Mouse (Mus musculus) adrenal gland, adult 18-20 months (tissue): ENCODE results near the gene Gm21149. TPM values are rescaled to one million over a fixed set of nuclear protein-coding genes. Genes with fewer than 3 reads are reported as not detected.
"Not testable (repeated sequence)": the region's sequence is repeated elsewhere in the genome, so short reads cannot be mapped to it uniquely, and the experiment has no call there.

Experiments
- DNase-seq, 2 experiments: peaks; one replicate each; pipeline ENCODE4 v3.0.0; 2021 to 2022; ENCODE audit warnings: low spot score in 2 of 2
- long read RNA-seq, 2 experiments: library from polyadenylated mRNA; stranded (forward); transcript quantifications; one replicate each; pipeline ENCODE4 v2.0.0; 2021
- total RNA-seq, 2 experiments: library from RNA; stranded (reverse); gene quantifications; 1 replicate in 1 of 2; 2 replicates in 1 of 2; pipeline ENCODE4 v1.2.3; 2021

The Gm21149 gene
- total RNA-seq, result not detected
- long read RNA-seq, experiment 1, result 0 reads
- long read RNA-seq, experiment 2, result 0 reads

- not testable (repeated sequence) for DNase-seq
Measured at GRCm38 (mm10) chr5:15476423-15476822, at the start of gene Gm21149. TSS of gene Gm21149 (minus strand) at chr5:15476523.

DNA sequence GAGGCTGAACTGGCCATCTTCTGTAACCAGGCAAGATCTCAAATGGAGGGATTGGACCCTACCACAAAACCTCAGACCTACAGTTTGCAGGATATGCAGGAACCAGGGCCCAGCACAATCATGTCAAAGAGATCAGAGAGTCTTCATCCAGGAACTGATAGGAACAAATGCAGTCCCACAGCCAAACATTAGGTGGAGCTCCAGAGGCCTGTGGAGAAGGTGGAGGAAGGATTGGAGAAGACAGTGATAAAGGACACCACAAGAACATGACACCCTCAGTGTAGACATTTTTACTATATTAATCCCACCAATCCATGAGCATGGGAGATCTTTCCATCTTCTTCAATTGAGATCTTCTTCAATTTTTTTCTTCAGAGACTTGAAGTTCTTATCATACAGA lies 46.1 kb upstream of the Gm21149 start:
- DNase-seq, result peak in 1 of 2 experiments; percentile 10

GRCm38 (mm10) chr5:15522028-15522427 lies 45.7 kb upstream of the Gm21149 start:
- not testable (repeated sequence) for DNase-seq

DNA sequence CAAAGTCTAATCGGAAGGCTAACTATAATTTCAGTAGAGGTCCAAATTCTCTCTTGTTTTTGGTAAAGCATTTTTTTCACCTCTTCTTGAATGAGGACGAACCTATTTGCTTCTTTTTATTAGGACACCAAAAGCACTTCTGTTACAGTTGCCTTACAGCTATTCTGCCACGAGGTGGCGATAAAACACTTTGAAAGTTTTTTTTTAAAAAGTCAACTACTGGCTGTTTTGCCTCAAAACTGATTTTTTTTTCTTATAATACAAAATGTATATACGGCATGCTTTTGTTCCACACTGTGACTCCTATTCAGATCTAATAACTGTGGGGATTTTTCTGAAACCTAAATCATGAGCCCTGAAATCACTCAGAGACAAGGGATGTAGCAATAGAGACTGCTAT lies 44.1 kb upstream of the Gm21149 start:
- not testable (repeated sequence) for DNase-seq

GRCm38 (mm10) chr5:15517150-15517549 lies 40.8 kb upstream of the Gm21149 start:
- not testable (repeated sequence) for DNase-seq

- DNase-seq, result not testable (repeated sequence)
Measured at GRCm38 (mm10) chr5:15512236-15512635, 35.9 kb upstream of the Gm21149 start.

- not testable (repeated sequence) for DNase-seq
Measured at GRCm38 (mm10) chr5:15509911-15510310, 33.6 kb upstream of the Gm21149 start.

- DNase-seq, result not testable (repeated sequence)
Measured at GRCm38 (mm10) chr5:15508460-15509451, 32.4 kb upstream of the Gm21149 start.

DNA sequence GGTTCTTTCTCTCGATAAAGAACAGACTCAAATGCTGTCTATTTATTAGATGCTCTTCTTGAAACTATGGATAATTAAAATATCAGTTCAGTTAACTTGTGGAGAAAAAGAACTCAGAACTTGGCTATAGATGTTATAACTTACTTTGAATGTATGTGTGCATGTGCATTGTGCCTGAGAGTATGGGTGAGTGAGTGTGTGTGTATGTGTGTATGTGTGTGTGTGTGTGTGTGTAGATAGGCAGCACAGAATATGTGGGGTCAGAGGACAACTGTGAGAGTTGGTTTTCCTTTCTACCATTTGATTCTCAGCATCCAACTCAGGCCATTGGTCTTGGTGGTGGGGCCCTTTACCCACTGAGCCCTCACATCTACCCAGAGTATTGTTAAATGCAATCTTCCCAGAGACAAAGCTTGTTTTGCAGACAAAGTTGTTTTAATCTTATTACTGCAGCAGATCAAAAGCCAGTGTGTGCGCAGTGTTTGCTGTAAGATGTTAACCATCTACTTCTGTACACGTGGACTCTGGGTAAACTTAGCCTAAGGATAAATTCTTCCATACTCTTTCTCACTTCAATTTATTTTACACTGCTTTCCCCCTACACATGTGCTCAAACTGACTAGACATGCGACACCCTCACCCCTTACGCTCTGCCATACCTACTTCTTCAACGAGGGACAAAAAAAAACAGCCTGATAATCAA lies 31.6 kb upstream of the Gm21149 start:
- DNase-seq, result not testable (repeated sequence)

DNA sequence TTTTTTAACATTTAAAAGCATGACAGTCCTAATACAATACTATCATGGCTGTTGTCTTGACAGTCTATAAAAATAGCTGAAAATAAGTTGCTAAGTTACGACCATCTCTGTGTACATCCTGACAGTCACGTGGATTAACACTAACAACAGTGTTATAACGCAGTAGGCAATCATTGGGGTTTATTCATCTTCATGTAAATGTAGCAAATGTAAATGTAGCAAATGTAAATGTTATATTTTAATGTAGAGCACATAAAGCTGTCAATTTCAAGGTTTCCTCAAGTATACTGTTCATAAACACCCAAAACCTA lies 30.9 kb upstream of the Gm21149 start:
- DNase-seq, result no peak

DNA sequence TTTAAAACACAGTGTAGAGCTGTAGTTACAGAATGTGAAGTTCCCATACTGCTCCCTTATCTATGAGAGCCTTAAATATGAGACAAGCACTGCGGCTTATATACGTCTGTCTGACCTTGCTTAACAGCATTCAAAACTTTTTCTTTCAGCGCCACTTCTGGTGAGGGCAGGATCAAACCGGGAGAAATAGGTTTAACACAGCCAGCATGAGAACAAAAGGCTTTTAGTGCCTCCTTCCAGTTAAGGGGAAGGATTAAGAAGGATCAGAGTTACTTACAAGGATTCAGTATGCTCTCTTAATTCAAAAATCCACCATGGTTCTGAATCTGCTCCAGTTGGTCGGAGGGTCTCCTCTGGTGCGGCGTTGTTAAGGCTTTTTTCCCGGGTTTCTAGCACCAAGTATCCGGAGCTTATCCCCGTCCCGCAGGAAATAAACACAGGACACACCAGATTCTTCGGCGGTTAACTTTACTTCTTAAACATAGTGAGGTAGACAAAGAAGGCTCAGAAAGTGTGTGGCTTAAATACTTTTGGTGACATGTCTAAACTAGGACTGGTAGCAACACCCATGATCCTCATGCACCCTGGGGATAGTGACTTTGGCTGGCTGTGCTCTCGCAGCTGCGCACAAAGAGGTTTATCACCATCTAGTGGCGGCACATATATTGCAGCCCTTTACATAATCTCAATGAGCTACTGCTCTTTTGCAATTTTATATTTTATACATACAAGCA lies 30.4 kb upstream of the Gm21149 start:
- peak; percentile 24 to 28 for DNase-seq

- DNase-seq, result peak; percentile 46 to 54
Measured at GRCm38 (mm10) chr5:15498774-15499400, 22.6 kb upstream of the Gm21149 start.

DNA sequence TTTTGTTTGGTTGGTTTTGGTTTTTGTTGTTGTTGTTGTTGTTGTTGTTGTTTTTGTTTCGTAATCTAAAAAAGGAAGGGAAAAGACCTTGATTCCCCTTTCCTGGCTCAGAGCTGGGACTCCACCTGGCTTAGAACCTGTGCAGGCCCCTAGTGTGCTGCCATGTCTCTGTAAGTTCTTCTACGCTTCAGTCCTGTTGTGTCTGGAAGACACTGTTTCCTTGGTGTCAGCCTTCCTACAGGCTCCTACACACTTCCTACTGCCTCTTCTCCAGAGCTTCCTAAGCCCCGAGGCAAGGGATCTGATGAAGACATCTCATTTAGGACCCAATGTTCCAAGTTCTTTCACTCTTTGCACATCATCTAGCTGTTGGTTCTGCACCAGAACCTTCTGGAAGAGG lies 22.0 kb upstream of the Gm21149 start:
- DNase-seq, result not testable (repeated sequence)

- not testable (repeated sequence) for DNase-seq
Measured at GRCm38 (mm10) chr5:15490934-15491333, 14.6 kb upstream of the Gm21149 start.

- no peak for DNase-seq
Measured at GRCm38 (mm10) chr5:15488743-15489142, 12.4 kb upstream of the Gm21149 start.

- not testable (repeated sequence) for DNase-seq
Measured at GRCm38 (mm10) chr5:15484616-15485015, 8.3 kb upstream of the Gm21149 start.

- not testable (repeated sequence) for DNase-seq
Measured at GRCm38 (mm10) chr5:15483576-15483975, 7.3 kb upstream of the Gm21149 start.

GRCm38 (mm10) chr5:15482815-15483214 lies 6.5 kb upstream of the Gm21149 start:
- peak in 1 of 2 experiments; percentile 12 for DNase-seq

- DNase-seq, result not testable (repeated sequence)
Measured at GRCm38 (mm10) chr5:15470141-15470540, 6.2 kb downstream of the Gm21149 start.

DNA sequence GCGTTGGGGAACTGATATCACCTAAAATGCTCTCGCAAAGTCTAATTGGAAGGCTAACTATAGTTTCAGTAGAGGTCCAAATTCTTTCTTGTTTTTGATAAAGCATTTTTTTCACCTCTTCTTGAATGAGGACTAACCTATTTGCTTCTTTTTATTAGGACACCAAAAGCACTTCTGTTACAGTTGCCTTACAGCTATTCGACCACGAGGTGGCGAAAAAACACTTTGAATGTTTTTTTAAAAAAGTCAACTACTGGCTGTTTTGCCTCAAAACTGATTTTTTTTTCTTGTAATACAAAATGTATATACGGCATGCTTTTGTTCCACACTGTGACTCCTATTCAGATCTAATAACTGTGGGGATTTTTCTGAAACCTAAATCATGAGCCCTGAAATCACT lies 8.6 kb downstream of the Gm21149 start:
- DNase-seq, result not testable (repeated sequence)

- not testable (repeated sequence) for DNase-seq
Measured at GRCm38 (mm10) chr5:15466218-15466617, 10.1 kb downstream of the Gm21149 start.
